Mouse (Mus musculus): ENCODE results near the gene Kcnj6. TPM values are rescaled to one million over a fixed set of nuclear protein-coding genes. Genes with fewer than 3 reads are reported as not detected.
A peak's percentile ranks its signal among the peaks of the same experiment; 100 is the strongest.
"Not testable (repeated sequence)": the region's sequence is repeated elsewhere in the genome, so short reads cannot be mapped to it uniquely, and the experiment has no call there.

The Kcnj6 gene
- total RNA-seq, 2 experiments from 2014 or later = not detected

DNA sequence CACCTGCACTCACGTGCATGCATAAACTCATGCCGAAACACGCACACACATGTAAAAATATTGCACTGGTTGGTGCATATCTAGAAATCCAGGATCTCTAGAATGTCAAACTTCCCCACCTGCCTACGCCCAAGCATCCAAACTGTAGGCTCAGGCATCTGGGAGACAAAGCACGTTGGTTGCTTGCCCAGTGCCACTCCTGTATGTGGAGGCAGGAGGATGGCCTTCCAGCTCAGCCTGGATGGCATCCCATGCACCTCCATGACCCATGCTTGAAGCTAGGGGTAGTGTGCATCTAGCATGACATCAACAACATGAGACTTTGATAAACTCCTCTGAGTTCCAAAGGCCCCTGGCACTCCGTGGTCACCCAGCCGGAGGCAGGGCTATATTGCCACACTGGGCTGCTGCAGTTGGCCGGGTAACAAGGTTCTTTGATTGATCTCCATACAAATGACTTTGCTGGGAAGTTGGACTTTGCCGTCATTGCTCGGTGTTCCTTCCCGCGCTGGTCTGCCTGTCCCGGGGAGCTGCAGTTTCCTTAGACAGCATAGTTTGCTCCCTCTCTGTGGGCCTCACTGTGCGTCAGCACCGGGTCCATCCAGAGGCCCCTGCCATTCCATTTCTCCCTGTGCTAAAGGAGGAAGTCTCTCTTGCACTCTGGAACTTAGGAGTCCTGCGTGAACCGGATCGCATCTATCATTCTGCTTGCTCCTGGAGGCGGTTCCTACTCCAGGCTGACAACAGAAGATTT, 144.9 kb downstream of the Kcnj6 start:
- DNase-seq (ENCODE audit: low spot score in 2 of 2) = no peak

DNA sequence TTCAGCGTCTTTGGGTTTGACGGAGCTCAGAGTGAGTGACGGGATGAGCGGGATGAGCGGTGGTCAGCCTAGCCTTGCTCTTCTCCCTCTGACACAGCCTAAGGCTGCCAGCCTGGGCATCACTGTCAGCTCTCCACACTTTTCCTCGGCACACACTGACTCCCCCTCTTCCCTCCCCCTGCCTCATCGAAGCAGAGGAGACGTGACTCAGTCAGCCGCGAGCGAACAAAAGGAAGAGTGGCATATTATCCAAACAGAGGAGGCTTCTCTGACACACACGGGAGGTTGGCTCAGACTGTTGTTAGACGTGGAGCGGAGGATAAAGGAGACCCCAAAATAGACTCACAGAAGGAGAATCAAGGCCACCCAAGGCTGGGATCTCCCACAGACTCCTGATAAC, 147.1 kb downstream of the Kcnj6 start:
- no peak for DNase-seq (ENCODE audit: low spot score in 2 of 2)

DNA sequence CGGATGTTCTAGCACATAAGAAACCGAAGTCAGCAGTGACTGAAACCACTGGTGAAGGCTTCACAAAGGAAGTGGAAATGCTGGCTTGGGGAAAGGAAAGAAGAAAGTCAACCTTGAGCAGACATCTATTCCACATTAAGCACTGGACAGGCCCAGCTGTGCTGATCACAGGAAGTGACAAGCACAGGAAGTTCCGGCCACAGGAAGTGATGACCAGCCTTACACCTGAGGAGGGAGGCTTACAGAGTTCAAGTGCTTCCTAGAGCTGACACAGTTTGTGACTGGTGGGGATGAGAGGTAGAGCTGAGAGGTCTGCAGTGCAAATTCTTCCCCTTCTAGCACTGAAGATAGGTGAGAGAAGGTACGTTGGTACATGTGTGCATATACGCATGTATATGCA, 151.5 kb downstream of the Kcnj6 start:
- DNase-seq (ENCODE audit: low spot score in 2 of 2) = no peak

DNA sequence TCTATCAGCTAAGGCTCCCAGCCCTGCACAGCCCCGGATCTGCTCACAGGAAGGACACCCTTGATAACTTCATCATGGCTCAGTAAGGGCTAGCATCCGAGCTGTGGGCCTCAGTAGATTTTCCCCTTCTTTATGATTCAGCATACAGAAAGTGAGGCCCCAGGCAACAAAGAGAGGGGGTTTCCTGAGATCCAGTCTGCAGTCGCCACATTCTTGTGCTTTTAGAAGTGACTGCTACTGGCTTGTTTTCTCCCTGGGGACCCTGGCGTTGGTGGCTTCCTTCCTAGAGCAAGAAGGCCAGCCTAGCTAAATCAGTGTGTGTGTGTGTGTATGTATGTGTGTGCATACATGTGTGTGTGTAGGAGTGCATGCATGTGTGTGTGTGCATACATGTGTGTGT, 152.7 kb downstream of the Kcnj6 start:
- DNase-seq (ENCODE audit: low spot score in 2 of 2) = no peak

DNA sequence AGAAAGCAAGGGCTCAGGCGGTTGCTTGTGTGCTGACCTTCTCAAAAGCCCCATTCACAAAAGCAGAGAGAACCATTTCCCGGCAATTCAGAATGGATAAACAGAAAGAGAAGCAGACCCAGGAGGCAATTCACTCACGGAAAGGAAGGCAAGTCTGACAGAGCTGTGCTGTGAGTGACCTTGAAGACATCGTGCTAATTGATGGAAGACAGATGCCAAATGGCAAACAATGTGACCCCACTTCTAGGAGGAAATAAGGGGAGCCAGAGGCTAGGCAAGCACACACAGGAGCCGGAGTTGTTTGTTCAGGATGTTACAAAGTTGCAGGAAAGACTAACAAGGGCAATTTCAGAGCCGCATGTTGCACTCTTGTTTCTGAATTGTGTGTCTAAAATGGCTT, 158.1 kb downstream of the Kcnj6 start:
- no peak for DNase-seq (ENCODE audit: low spot score in 2 of 2)

DNA sequence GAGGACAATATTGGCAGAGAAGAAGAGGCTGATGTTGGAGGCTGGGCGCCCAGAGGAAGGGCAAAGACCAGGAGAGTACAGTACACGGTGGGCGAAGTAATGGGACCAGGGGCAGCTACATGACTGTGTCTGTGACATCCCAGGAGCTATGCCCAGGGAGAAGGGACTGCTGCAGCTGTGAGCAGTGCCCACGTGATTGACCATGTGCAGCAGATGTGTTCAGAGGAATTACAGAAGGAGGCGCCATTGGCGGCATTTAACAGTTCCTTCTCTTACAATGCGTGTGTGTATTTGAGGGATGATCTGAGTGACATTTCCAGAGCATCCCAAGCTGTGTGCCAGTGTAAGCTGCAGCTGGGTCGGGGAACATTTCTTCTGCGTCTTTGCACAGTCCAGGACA, 159.6 kb downstream of the Kcnj6 start:
- DNase-seq (ENCODE audit: low spot score in 2 of 2) = no peak

DNA sequence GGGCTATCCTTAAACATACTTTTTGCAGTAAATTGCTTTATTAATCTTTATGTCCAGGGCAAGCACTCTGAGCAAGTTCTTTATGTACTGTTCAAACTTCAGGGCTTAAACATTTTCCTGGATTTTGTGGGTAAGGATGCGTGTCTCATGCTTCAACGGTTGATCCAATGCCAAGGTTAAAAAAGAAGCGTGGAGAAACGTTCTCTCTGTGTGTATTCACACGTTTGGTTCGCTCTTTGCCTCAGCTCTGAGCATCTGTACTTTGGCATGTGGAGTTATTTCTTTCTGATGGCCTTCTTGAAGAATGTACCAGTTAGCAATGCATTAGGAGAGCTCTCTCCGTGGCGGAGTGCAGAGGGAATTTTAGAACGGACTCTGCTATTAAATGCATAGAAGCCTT, 163.0 kb downstream of the Kcnj6 start:
- no peak for DNase-seq (ENCODE audit: low spot score in 2 of 2)

DNA sequence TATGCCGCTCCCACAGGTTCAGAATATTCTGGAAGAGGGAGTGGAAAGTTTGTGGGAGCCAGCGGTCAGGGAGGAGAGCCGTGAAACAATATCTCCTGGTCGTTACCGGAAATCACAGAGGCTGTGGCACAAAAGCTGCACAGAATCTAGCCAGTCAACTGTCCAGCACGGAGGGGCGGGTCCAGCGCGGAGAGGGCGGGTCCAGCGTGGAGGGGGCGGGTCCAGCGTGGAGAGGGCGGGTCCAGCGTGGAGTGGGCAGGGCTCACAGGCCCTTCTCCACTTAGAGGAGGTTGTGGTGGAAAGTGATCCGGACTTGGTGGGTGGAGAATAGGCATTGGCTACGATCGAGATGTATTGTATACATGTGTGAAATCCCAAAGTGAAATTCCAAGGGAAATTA, 169.3 kb downstream of the Kcnj6 start:
- DNase-seq (ENCODE audit: low spot score in 2 of 2) = no peak

DNA sequence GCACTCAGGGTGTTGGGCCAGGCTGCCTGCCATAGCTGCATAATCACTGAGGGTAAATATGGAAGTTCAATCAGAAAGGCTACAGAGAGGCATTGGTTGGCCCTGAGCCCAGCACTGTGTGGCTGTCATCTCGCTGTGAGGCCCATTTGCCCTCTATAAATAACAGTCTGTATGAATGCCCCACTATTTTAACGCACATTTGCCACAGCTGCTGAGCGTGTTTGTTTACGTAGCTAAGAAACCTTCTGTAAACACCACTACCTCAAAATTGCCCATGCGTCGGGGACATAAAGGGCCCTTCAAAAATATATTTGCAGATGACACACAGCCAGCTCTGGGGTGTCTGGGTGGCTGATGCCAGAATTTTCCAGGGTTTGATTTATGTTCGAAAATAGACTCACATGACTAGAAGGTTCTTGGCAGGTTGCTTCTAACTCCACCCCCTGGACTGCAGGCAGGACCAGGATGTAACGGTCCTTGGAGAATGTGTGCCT, 170.4 kb downstream of the Kcnj6 start:
- DNase-seq (ENCODE audit: low spot score in 2 of 2) = peak in 1 of 2 experiments; percentile 43

DNA sequence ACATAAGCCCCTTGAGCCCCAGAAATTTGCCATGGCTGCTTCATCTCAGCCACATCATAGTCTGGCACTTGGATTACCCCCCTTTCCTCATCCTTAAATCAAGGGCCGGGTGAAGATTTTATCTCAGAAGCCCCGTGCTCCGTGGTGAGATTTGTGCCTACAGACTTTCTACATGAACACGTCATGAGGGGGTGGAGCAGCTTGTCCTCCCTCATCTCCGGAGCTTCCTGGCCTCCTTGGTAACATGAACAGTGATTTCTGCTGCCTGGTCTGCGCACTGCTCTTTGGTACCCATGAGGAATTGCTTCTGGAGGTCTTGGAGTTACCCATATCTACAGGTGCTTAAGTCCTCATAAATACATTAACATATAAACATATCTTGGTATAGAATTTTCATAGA, 172.2 kb downstream of the Kcnj6 start:
- DNase-seq (ENCODE audit: low spot score in 2 of 2) = no peak

DNA sequence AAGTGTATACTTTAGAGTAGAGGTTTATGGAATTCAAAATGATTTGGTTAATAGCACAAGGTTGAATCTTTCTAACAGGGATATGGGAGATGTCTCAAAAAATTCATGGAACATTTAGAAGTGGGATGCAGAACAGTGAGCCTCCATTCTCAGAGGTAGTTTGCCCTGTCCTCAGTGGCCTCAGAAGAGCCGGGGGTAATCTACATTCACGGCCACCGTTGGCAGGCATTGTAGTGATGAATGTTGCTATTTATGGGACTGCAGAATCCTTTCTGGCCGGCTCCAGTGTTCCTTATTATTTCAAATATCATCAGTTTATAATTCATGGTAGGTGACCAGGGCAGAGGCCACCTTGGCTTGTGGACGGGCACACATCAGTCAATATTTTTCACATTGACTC, 174.9 kb downstream of the Kcnj6 start:
- no peak for DNase-seq (ENCODE audit: low spot score in 2 of 2)

DNA sequence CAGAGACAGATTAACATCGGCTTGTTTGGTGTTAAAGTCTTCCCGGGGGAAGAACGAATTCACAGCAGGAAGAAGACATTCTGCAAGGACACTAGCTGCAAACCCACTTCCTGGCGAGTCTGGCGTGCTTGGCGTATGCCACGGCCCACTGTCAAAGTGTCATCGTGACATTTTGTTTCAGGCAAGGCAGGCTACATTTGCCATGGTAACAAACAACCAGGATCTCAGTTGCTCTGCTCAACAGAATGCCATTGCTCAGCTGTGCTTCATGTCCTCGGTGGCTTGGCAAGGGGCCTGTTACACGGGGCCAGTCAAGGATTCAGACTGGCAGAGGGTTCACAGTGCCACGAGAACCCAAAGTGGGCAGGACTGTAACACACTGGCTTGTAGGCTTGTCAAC, 175.9 kb downstream of the Kcnj6 start:
- DNase-seq (ENCODE audit: low spot score in 2 of 2) = no peak

DNA sequence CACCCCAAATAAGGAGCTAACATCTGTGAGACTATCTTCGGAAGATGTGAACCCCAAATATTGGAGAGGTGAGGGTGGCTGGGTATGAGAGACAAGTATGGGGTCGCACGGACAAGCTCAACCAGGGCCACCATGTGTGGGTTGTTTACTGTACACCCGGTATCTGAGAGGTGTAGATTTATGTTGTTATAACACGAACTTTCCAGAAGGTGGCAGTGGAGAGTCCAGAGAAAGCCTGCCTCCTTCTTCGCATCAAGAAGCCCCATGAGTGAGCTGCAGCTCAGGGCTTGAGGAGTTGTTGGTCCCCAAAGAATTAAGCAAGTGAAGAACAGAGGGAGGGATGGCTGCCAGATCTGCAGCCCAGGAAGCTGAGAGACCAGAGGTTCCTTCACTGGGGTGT, 181.1 kb downstream of the Kcnj6 start:
- DNase-seq (ENCODE audit: low spot score in 2 of 2) = peak in 1 of 2 experiments; percentile 21

DNA sequence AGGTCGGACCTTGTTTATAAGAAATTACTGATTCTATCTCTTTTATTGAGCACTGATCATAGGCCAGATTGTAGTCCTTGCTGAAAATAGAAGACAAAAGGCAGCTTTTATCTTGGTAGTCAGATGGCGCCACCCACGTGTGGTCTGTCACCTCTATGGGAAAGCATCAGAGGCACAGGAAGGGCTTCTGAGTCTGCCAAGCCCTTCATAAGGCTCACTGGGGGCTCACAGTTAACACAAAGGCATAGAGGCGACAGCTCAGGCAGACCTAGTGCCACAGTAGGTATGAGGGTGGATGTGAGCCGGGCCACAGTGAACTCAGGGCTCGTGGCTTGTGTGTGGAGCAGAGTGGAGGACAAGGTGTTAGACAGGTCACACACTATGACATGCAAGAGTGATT, 181.6 kb downstream of the Kcnj6 start:
- no peak for DNase-seq (ENCODE audit: low spot score in 2 of 2)

DNA sequence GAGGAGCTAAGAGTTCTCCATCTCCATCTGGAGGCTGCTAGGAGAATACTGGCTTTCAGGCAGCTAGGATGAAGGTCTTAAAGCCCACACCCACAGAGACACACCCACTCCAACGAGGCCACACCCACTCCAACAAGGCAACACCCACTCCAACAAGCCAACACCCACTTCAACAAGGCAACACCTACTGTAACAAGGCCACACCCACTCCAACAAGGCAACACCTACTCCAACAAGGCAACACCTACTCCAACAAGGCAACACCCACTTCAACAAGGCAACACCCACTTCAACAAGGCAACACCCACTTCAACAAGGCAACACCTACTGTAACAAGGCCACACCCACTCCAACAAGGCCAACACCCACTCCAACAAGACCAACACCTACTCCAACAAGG, 188.2 kb downstream of the Kcnj6 start:
- not testable (repeated sequence) for DNase-seq (ENCODE audit: low spot score in 2 of 2)

DNA sequence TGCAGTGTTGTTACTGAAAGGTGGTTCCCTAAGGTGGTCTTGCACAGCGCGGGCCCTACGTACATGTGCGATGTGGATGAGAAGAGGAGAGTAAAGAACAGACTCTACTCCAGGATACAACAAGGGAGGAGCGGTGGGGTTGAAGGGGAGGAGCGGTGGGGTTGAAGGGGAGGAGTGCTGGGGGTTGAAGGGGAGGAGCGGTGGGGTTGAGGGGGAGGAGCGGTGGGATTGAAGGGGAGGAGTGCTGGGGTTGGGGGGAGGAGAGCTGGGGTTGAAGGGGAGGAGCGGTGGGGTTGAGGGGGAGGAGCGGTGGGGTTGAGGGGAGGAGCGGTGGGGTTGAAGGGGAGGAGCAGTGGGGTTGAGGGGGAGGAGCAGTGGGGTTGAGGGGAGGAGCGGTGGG, 199.3 kb downstream of the Kcnj6 start:
- no peak for DNase-seq (ENCODE audit: low spot score in 2 of 2)

DNA sequence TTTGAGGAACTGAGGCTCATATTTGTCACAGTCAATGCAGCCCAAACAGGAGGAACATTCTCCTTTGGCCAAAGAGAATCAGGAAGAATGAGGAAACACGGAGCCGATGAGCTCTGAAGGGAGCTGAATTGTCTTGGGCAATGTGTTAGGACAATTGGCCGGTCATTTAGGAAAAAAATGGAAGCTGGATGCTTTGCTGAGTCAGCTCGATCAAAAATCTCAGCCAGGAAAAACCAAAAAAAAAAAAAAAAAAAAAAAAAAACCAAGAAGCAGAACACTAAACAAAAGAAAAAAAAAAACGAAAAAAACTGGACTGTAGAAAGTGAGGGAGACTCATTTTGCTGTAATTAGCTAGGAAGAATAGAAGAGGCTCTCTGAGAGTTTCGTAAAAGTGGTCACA, 200.1 kb downstream of the Kcnj6 start:
- DNase-seq (ENCODE audit: low spot score in 2 of 2) = no peak

DNA sequence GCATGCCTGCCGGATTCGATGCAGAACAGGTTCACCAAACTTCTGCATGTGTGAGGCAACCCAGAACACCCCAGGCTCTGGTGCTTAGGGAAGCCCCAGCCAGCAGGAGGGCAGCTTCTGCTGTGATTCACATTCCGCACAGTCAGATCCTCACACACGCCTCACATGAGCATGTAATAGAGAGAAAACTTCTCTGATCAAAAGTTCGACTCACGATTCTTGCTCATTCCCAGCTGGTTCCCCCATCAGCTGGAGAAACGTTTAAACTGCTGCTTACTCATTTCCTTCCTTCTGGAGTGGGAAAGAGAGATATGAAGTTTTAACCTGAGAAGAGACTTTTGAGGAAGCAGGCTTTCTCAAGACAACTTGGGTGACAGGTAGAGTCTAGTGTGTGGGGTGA, 204.5 kb downstream of the Kcnj6 start:
- no peak for DNase-seq (ENCODE audit: low spot score in 2 of 2)

DNA sequence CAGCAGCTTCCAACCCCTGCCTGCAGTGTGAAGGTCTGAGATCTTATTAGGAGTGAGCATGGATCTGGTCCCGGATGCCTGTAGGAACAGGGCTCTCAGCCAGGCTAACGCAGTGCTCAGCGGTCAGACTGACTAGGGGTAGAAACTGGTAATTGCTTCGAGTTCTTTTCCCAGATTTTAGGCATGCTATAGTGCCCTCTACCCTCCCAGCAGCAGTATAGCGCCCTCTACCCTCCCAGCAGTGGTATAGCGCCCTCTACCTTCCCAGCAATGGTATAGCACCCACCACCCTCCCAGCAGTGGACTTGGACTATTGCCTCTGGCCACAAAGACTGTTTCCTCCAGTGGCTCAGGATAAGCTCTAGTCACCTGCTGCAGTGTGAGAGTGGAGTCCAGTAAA, 207.5 kb downstream of the Kcnj6 start:
- DNase-seq (ENCODE audit: low spot score in 2 of 2) = no peak

DNA sequence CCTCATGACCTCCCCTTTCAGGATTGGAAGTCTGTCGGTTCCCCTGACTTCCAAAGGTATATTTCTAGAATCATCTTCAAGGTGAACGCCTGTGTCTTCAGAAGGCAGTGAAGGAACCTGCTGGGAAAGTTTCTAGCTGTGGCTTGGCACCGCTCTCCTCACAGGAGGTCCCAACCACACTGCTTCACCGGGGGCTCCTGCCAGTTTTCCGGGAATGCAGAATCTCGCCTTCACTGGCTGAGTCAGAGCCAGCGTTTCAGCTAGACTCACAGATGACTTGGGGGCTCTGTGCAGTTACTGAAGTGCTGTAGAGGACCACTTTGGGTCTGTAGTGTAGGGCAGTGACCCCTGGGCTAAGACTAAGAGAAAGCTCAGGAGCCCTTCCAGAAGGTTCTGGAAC, 208.8 kb downstream of the Kcnj6 start:
- no peak for DNase-seq (ENCODE audit: low spot score in 2 of 2)

DNA sequence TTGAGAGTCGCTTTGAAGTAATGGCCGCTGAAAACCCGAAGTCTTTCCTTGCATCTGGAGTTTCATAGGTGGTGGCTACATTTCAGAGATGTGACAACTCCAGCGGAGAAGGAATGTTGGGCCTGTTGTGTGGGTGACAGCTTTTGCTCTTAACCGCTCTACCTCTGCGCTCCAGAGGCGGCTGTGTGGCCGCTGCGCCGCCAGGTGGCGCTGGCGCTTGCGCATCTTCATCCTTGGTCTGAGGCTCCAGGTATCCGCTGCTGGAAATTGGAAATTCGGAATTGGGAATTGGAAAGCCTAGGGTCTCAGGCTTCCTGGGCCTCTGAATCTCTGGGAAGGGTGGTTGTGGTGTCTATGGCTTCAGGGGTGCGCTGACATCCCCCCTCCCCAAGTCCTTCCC, 209.3 kb downstream of the Kcnj6 start:
- peak; percentile 34 to 58 for DNase-seq (ENCODE audit: low spot score in 2 of 2)

DNA sequence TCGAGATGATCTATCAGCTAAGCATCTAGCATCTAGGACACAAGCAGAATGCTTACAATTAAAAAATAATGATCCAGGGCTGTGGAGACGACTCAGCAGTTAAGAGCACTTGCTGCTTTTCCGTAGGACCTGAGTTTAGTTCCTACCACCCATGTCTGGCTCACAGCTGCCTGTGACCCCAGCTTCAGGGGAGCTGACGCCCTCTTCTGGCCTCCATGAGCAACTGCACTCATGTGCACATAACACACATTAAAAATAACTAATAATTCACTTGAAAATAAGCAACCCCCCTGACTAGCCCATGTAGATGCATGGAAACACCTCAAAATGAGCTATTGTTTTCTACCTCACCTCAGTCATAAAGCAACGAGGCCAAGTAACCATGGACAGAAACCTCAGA, 211.6 kb downstream of the Kcnj6 start:
- no peak for DNase-seq (ENCODE audit: low spot score in 2 of 2)

DNA sequence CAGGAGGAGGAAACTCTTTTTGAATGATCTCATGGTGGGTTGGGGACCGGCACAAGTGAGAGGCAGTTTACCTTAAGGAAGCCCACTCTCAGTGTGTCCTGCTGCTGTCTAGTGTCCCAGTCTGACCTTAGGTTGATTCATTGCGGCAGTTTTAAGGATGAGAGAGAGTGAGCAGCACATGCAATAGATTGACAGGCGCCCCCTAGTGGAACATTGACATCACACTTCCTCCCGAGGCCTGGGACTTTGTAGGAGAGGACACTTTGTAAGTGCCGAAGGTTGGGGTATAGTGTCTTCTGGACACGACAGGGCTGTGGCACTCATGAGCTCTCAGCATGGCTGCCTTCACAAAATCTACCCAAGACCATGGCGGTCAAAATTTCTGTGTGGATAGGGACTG, 213.8 kb downstream of the Kcnj6 start:
- DNase-seq (ENCODE audit: low spot score in 2 of 2) = no peak

Measured in gastrocnemius, postnatal 4 days (tissue).